Comparison of ENCODE assay signal across 9 mouse cellular contexts in the genomic region with DNA sequence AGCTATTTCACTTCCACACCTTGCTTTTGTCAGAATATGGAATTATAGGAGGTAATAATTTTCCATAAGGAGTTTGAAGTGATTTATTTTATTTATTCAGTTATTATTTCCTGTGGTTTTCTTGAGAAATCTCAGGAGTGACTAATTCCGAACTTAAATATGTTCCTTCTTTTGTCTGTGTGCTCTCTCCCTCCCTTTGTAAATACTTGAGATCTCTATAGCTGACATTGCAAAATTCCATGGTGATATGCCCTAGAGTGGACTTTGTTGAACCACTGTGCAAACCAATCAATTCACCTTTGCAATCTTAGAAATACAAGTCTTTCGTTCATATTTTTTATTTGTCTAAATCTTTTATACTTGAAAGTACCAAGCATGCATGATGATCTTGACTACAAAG.
"Had no signal": no experiment of that assay in that cellular context is flagged by ENCODE, and none has a peak within 500 bp of the region (broad histone marks: within the 10 kb centered on the region; RNA-seq: fewer than 3 reads in every experiment).

No protein-coding gene starts in this region.

- H3K36me3 ChIP-seq: intestine, embryonic 15.5 days; kidney, embryonic 15.5 days; limb, embryonic 15.5 days; midbrain, embryonic 13.5 days; neural tube, embryonic 15.5 days had no signal

- H3K4me1 ChIP-seq: intestine, embryonic 15.5 days; kidney, embryonic 15.5 days; limb, embryonic 15.5 days; midbrain, embryonic 13.5 days; neural tube, embryonic 15.5 days had no signal

- H3K9ac ChIP-seq: intestine, embryonic 15.5 days; kidney, embryonic 15.5 days; limb, embryonic 15.5 days; liver, embryonic 14.5 days; midbrain, embryonic 13.5 days; neural tube, embryonic 15.5 days had no signal

- H3K9me3 ChIP-seq: intestine, embryonic 15.5 days; kidney, embryonic 15.5 days; limb, embryonic 15.5 days; midbrain, embryonic 13.5 days; neural tube, embryonic 15.5 days had no signal

- ATAC-seq: intestine, embryonic 15.5 days; midbrain, embryonic 13.5 days had no signal

- H3K27me3 ChIP-seq: intestine, embryonic 15.5 days; kidney, embryonic 15.5 days; limb, embryonic 15.5 days; midbrain, embryonic 13.5 days; neural tube, embryonic 15.5 days had no signal

- H3K4me2 ChIP-seq: intestine, embryonic 15.5 days; kidney, embryonic 15.5 days; limb, embryonic 15.5 days; midbrain, embryonic 13.5 days; neural tube, embryonic 15.5 days had no signal

- H3K27ac ChIP-seq: intestine, embryonic 15.5 days; kidney, embryonic 15.5 days; limb, embryonic 15.5 days; liver, embryonic 14.5 days; midbrain, embryonic 13.5 days; neural tube, embryonic 15.5 days had no signal

- H3K4me3 ChIP-seq: intestine, embryonic 15.5 days; kidney, embryonic 15.5 days; limb, embryonic 15.5 days; midbrain, embryonic 13.5 days; neural tube, embryonic 15.5 days had no signal

- DNase-seq: kidney, adult 18-20 months; kidney, postnatal 14 days; thymus, postnatal 4 days had no signal
